Mouse (Mus musculus) intestine, embryonic 14.5 days (tissue): ENCODE measurements at regions not wholly inside any gene's neighbourhood (a gene's known extent, or its start where the extent isn't known, plus 50 kb on each side); places are given as distances from the start of the nearest gene placed in this dataset.
A peak's percentile ranks its signal among the peaks of the same experiment; 100 is the strongest.

Experiments
- ATAC-seq: fragments of 200-750 bp; cut with Nextera tagmentation; replicated peaks from 2 replicates; pipeline ENCODE4 v1.8.0; 2017; ENCODE audit warnings: low read depth, moderate number of reproducible peaks, moderate TSS enrichment, moderate library complexity; ENCODE audit not compliant: low FRiP score, low TSS enrichment
- DNase-seq: peaks from one replicate; pipeline ENCODE4 v3.0.0-alpha.2; 2018; ENCODE audit warnings: low spot score
- H3K27ac ChIP-seq: fragments of 300-500 bp; sonication (generic); 2 replicates; pipeline ENCODE4 v1.5.1; 2014; ENCODE audit warnings: low read depth, mild to moderate bottlenecking, control low read depth
- H3K27me3 ChIP-seq: fragments of 300-500 bp; sonication (generic); replicated peaks from 2 replicates; pipeline ENCODE4 v1.6.1; 2014; ENCODE audit warnings: low read length, control low read depth; ENCODE audit not compliant: control insufficient read depth, insufficient read depth
- H3K36me3 ChIP-seq: fragments of 300-500 bp; sonication (generic); 2 replicates; pipeline ENCODE4 v1.6.1; 2014; ENCODE audit warnings: low read length, control low read depth; ENCODE audit not compliant: control insufficient read depth, insufficient read depth
- H3K4me1 ChIP-seq: fragments of 300-500 bp; sonication (generic); replicated peaks from 2 replicates; pipeline ENCODE4 v1.6.1; 2014; ENCODE audit warnings: low read length, control low read depth, mixed read lengths; ENCODE audit not compliant: control insufficient read depth, insufficient read depth
- H3K4me2 ChIP-seq: fragments of 300-500 bp; sonication (generic); 2 replicates; pipeline ENCODE4 v1.6.1; 2014; ENCODE audit warnings: low read length
- H3K4me3 ChIP-seq: fragments of 300-500 bp; sonication (generic); 2 replicates; pipeline ENCODE4 v1.5.1; 2014; ENCODE audit warnings: low read depth, low read length, control low read depth, mixed read lengths
- H3K9ac ChIP-seq: fragments of 300-500 bp; sonication (generic); 2 replicates; pipeline ENCODE4 v1.6.1; 2014; ENCODE audit warnings: mild to moderate bottlenecking, low read length
- H3K9me3 ChIP-seq: fragments of 300-500 bp; sonication (generic); 2 replicates; pipeline ENCODE4 v1.6.1; 2016; ENCODE audit warnings: low read length, control low read depth; ENCODE audit not compliant: control insufficient read depth
- WGBS: fragments of 180-500 bp; shearing (Covaris S2); extraction: QIAGEN DNeasy Blood & Tissue Kit; methylation state at CpG from one replicate; pipeline ENCODE4 v1.1.7; 2014; 5-methylcytosine and 5-hydroxymethylcytosine counted together

DNA sequence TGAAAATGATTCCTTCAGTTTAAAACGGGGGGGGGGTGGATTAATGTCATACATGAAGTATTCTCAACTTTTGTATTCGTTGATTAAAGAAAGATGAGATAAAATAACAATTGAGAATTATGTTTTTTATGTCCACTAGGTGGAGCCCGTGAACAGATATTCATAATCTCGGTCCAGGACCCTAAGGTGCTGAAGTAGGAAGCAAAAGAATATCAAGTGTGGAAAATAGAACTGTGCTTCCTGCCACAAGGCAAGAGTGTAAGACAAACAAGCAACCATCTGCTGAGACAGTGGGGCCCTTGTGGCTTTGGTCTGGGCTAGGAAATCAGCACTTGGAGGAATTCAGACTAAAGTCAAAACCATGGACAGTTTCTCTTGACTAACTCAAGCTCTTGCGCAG is 50.9 kb upstream of the Kap start:
- DNase-seq = peak; percentile 54
- Histone ChIP-seq H3K27me3 (no peaks in the 10 kb centered on the region), H3K9me3 (no peaks in the 10 kb centered on the region), H3K27ac (no peak overlapping the region), H3K36me3 (no peaks in the 10 kb centered on the region), H3K4me1 (no peaks in the 10 kb centered on the region), H3K9ac (no peak overlapping the region), H3K4me2 (no peak overlapping the region), H3K4me3 (no peak overlapping the region)
- WGBS = 30% methylated on average over 5 of the region's 5 CpGs
- ATAC-seq = no peak

DNA sequence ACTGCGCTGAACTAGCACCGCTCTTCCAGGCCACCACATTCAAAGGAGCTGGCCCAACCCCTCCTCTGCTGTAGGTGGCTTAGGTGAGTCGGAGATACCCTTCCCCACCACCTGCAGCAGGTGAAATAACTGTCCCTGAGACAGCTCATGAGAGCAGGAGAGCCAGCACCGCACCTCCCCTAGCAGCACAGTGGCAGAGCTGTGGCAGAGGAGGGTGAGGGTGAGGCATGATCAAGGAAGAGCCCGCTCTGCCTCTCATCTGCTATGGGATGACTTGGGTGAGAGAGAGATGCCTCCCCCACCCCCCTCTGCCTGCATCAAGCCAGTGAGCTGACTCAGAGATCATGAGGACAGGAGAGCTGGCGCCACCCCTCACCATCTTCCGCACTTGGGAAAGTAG is 81.1 kb upstream of the Kap start:
- 83% methylated on average over 7 of the region's 7 CpGs for WGBS
- no peaks in the 10 kb centered on the region for H3K9me3 ChIP-seq
- no peaks in the 10 kb centered on the region for H3K36me3 ChIP-seq
- H3K27ac ChIP-seq = no peak overlapping the region
- H3K4me2 ChIP-seq = no peak overlapping the region
- H3K9ac ChIP-seq = no peak overlapping the region
- H3K4me1 ChIP-seq = no peaks in the 10 kb centered on the region
- no peak; the same call in 1 of the 2 replicates for ATAC-seq
- no peak for DNase-seq
- no peaks in the 10 kb centered on the region for H3K27me3 ChIP-seq
- no peak overlapping the region for H3K4me3 ChIP-seq

DNA sequence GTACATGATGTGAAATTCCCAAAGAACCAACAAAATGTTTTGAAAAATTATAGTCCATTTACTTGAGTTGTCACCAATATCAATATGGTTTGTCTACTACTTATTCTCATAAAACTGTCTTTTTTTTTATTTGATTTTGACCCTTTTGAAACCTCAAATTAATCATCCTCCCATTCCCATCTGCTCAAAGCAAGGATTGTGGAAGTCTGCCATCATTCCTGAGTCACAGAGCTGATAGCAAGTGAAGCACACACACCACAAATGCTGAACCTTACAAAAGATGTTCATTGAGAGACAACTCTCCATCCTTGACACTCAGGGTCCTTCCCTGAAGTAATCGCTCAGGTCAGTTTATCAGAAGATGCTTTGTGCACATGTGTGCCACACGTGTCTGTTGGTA is 82.1 kb upstream of the Kap start:
- H3K4me1 ChIP-seq = no peaks in the 10 kb centered on the region
- no peak overlapping the region for H3K27ac ChIP-seq
- H3K4me2 ChIP-seq = no peak overlapping the region
- H3K9me3 ChIP-seq = no peaks in the 10 kb centered on the region
- WGBS = 86% methylated on average over 2 of the region's 2 CpGs
- no peak overlapping the region for H3K9ac ChIP-seq
- no peak for ATAC-seq
- no peaks in the 10 kb centered on the region for H3K27me3 ChIP-seq
- no peak for DNase-seq
- no peaks in the 10 kb centered on the region for H3K36me3 ChIP-seq
- H3K4me3 ChIP-seq = no peak overlapping the region

DNA sequence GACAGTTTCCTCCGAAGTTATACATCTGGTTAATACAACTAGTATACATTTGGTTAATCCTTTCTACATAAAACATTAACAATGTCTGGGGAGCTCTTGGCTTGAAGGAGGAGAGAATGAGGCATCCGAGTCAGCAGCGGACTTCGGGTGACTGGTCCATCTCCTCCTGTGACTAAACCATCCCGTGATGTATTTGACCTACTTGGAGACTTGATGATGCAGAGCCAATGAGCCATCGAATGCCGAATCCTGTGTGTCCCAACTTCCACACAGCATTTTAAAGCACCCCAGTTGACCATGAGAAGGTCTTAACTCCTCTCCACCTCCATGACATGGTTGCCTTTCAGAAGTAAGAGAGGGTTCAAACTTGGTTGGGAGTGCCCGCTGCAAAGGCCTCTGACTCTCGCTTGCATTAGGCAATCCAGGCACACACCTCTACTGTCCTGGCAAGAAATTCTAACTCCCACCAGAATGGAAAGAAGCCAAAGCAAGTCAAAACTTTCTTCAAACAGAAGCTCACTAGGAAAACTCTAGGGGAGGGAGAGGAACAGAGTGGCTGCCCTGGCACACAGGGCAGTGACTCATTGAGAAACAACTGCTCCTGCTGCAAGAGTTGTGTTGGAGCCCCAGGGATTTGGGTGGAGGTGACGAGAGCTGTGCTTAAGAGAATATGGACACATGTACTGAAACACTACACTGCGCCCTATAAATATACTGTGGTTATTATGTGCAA is 75.4 kb upstream of the Etv6 start:
- H3K27ac ChIP-seq = no peak overlapping the region
- H3K9ac ChIP-seq = no peak overlapping the region
- H3K4me2 ChIP-seq = no peak overlapping the region
- no peak overlapping the region for H3K4me3 ChIP-seq
- no peaks in the 10 kb centered on the region for H3K27me3 ChIP-seq
- no peaks in the 10 kb centered on the region for H3K4me1 ChIP-seq
- H3K9me3 ChIP-seq = no peaks in the 10 kb centered on the region
- DNase-seq (no peak), ATAC-seq (no peak)
- H3K36me3 ChIP-seq = no peaks in the 10 kb centered on the region
- 81% methylated on average over 11 of the region's 11 CpGs for WGBS

DNA sequence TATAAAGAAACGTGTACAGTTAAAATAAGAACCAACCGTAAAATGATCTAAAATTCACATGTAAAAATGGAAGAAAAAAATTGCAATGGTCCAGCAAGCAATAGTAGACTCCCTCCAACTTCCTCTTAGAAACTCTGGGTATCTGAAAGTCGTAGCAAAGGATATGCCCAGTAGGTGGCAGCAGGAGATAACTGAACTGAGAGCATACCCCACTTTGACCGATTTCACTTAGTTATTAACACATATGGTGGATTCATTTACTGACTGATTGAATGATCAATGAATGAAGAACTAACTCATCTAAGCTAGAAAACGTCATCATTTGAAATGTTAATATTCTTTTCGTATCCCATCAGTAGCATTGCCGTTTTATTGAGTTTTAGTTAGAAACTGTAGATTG is 74.8 kb upstream of the Etv6 start:
- no peak overlapping the region for H3K4me2 ChIP-seq
- no peak overlapping the region for H3K4me3 ChIP-seq
- no peaks in the 10 kb centered on the region for H3K9me3 ChIP-seq
- H3K4me1 ChIP-seq = no peaks in the 10 kb centered on the region
- ATAC-seq (no peak), DNase-seq (peak; percentile 82)
- H3K27ac ChIP-seq = no peak overlapping the region
- no peaks in the 10 kb centered on the region for H3K36me3 ChIP-seq
- no peaks in the 10 kb centered on the region for H3K27me3 ChIP-seq
- no peak overlapping the region for H3K9ac ChIP-seq
- 28% methylated on average over 7 of the region's 7 CpGs for WGBS

DNA sequence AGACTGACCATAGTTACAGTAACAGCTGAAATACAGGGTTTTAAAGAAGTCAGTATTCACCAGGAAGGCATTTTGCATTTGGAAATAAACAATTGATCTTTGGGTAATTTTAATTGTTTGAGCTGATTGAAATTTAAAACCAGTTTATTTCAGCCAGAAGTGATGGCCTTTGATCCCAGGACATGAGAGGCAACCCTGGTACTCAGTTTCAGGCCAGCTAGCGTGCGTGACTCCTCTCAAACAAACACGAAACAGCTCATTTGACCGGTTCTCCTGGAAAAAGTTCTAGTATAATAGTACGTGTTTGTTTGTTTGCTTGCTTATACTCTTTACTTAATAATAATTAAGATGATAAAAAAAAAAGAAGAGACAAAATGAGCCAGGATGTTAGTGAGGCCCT is 72.9 kb upstream of the Etv6 start:
- no peak overlapping the region for H3K4me2 ChIP-seq
- no peaks in the 10 kb centered on the region for H3K36me3 ChIP-seq
- H3K9ac ChIP-seq = no peak overlapping the region
- ATAC-seq (no peak), DNase-seq (no peak)
- H3K4me3 ChIP-seq = no peak overlapping the region
- H3K4me1 ChIP-seq = no peaks in the 10 kb centered on the region
- no peaks in the 10 kb centered on the region for H3K27me3 ChIP-seq
- H3K27ac ChIP-seq = no peak overlapping the region
- 82% methylated on average over 5 of the region's 5 CpGs for WGBS
- no peaks in the 10 kb centered on the region for H3K9me3 ChIP-seq

DNA sequence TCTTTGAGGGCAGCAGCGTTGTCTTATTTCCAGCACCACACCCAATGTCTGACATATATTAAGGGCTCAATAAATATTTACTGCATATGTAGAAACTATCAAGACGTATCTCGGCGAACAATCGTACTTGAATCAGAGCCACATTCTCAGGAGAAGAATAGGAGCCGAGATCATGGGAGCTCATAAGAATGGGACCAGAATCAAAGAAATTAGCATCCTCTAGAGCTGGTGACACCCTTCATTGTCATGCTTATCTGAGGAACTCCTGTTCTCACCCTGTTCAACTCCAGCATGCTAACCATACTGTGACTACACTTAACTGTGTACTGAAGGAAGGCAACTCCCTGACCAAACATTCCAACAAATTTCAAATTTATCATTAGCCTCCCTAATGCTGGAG is 72.2 kb upstream of the Etv6 start:
- H3K4me1 ChIP-seq = no peaks in the 10 kb centered on the region
- H3K4me2 ChIP-seq = no peak overlapping the region
- no peak for ATAC-seq
- H3K27ac ChIP-seq = no peak overlapping the region
- no peaks in the 10 kb centered on the region for H3K36me3 ChIP-seq
- 82% methylated on average over 6 of the region's 6 CpGs for WGBS
- H3K27me3 ChIP-seq = no peaks in the 10 kb centered on the region
- H3K4me3 ChIP-seq = no peak overlapping the region
- DNase-seq = no peak
- no peak overlapping the region for H3K9ac ChIP-seq
- H3K9me3 ChIP-seq = no peaks in the 10 kb centered on the region

DNA sequence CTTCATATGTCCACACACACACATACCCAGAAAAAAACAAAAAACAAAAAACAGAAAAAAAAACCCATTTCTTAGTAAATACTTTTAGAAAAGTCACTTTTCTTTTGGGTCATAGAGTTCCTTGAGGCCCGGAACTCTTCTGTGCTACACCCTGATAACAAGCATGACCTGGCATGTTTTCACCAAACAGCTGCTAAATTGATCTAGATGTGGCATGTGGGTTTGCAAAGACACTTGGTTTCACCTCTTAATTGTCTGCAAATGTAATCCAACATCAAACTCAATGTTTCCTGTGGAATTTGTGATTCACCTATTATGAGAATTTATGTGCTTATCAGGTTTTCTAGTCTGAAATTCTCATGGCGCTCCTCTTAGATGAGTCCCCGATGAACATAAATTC is 68.2 kb upstream of the Etv6 start:
- Histone ChIP-seq H3K4me1 (no peaks in the 10 kb centered on the region), H3K9me3 (no peaks in the 10 kb centered on the region), H3K27me3 (no peaks in the 10 kb centered on the region), H3K27ac (no peak overlapping the region), H3K4me2 (no peak overlapping the region), H3K36me3 (no peaks in the 10 kb centered on the region), H3K4me3 (no peak overlapping the region), H3K9ac (no peak overlapping the region)
- ATAC-seq (no peak), DNase-seq (no peak)
- WGBS = 90% methylated on average over 3 of the region's 3 CpGs

DNA sequence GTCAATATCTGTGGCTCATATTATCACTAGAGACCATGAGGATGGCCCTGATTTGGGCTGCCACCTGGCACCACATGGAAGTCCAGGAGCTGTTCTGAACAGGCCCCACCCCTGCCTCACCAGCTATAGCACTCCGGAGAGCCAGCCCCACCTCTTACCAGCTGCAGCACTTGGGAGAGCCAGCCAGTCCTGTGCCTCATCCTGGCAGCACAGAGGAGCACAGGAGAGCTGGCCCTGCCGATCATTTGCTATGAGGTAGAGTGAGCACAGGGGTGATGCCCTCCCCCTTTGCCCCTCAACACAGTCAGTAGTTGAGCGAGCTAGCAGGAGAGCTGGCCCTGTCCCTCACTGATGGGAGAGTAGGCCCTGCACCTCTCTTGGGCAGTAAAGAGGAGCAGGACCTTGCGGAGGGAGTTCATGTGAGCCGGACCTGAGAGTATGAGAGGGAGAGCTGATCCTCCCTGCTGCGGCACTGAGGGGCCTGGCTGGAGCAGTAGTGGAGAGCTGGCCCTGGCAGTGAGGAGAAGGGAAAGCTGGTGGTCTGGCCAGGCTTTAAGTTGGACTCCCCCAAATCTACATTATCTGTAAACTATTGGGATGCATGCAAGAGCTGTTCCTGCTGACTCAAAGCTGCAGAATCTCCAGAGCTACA is 63.3 kb upstream of the Etv6 start:
- Histone ChIP-seq H3K9me3 (no peaks in the 10 kb centered on the region), H3K36me3 (no peaks in the 10 kb centered on the region), H3K9ac (no peak overlapping the region), H3K4me1 (no peaks in the 10 kb centered on the region), H3K4me2 (no peak overlapping the region), H3K27me3 (no peaks in the 10 kb centered on the region), H3K4me3 (no peak overlapping the region), H3K27ac (no peak overlapping the region)
- WGBS = 71% methylated on average over 6 of the region's 6 CpGs
- DNase-seq (no peak), ATAC-seq (no peak)
